Comparison of ENCODE assay signal across 7 mouse cellular contexts in genomic region chr6:124810566-124811402, GRCm38 (mm10). TPM values are rescaled to one million over a fixed set of nuclear protein-coding genes. Genes with fewer than 3 reads are reported as not detected.
DNase-seq lines count a peak whose midpoint lies in the region; ATAC-seq lines count a peak whose summit lies in the region.
"Not testable (repeated sequence)": the region's sequence is repeated elsewhere in the genome, so short reads cannot be mapped to it uniquely, and the experiment has no call there.

No protein-coding gene starts in this region.

- WGBS in embryonic facial prominence, embryonic 15.5 days, result 83% methylated on average over 11 of the region's 11 CpGs
- 84% methylated on average over 11 of the region's 11 CpGs for WGBS in heart, embryonic 12.5 days
- whole genome bisulfite sequencing in kidney, embryonic 15.5 days, result 84% methylated on average over 11 of the region's 11 CpGs
- 78% methylated on average over 11 of the region's 11 CpGs for WGBS in limb, embryonic 15.5 days
- WGBS in lung, embryonic 15.5 days, result 79% methylated on average over 11 of the region's 11 CpGs
- 80% methylated on average over 11 of the region's 11 CpGs for WGBS in stomach, embryonic 15.5 days

- H3K27ac ChIP-seq in embryonic facial prominence, embryonic 15.5 days (replicated peaks), result peak overlapping the region; percentile 88; the same call in 1 of the 2 replicates
- H3K27ac ChIP-seq in heart, embryonic 12.5 days (ENCODE audit: poor library complexity, severe bottlenecking); limb, embryonic 15.5 days; lung, embryonic 15.5 days: not testable (repeated sequence)
- H3K27ac ChIP-seq in kidney, embryonic 15.5 days, result peak overlapping the region; percentile 98
- peak overlapping the region; percentile 96; the same call in 1 of the 2 replicates for H3K27ac ChIP-seq in stomach, embryonic 15.5 days

- ATAC-seq in embryonic facial prominence, embryonic 15.5 days (ENCODE audit: insufficient number of reproducible peaks, low FRiP score, low TSS enrichment, low read depth); heart, embryonic 12.5 days (ENCODE audit: insufficient number of reproducible peaks, low FRiP score); kidney, embryonic 15.5 days (replicated peaks; ENCODE audit: low FRiP score); limb, embryonic 15.5 days (ENCODE audit: insufficient number of reproducible peaks, low FRiP score, low TSS enrichment, low read depth); lung, embryonic 15.5 days (ENCODE audit: borderline replicate concordance, extremely low read depth, low FRiP score, low TSS enrichment); stomach, embryonic 15.5 days (ENCODE audit: insufficient read depth, low FRiP score, low read depth): not testable (repeated sequence)

- H3K4me1 ChIP-seq in embryonic facial prominence, embryonic 15.5 days, result peaks cover 52% of the 10 kb centered on the region
- H3K4me1 ChIP-seq in heart, embryonic 12.5 days (replicated peaks), result peaks cover 69% of the 10 kb centered on the region
- H3K4me1 ChIP-seq in kidney, embryonic 15.5 days, result peaks cover 77% of the 10 kb centered on the region
- H3K4me1 ChIP-seq in limb, embryonic 15.5 days, result peaks cover 62% of the 10 kb centered on the region
- H3K4me1 ChIP-seq in lung, embryonic 15.5 days, result peaks cover 50% of the 10 kb centered on the region
- peaks cover 53% of the 10 kb centered on the region for H3K4me1 ChIP-seq in stomach, embryonic 15.5 days

- not testable (repeated sequence) for H3K27me3 ChIP-seq in embryonic facial prominence, embryonic 15.5 days; heart, embryonic 12.5 days (replicated peaks); kidney, embryonic 15.5 days; limb, embryonic 15.5 days; lung, embryonic 15.5 days; stomach, embryonic 15.5 days (replicated peaks)

- peak; percentile 28 for DNase-seq in cerebellum, adult 11 months

- not testable (repeated sequence) for H3K9me3 ChIP-seq in embryonic facial prominence, embryonic 15.5 days (replicated peaks); heart, embryonic 12.5 days (replicated peaks); kidney, embryonic 15.5 days (replicated peaks); limb, embryonic 15.5 days; lung, embryonic 15.5 days; stomach, embryonic 15.5 days

- not testable (repeated sequence) for H3K9ac ChIP-seq in embryonic facial prominence, embryonic 15.5 days; heart, embryonic 12.5 days; kidney, embryonic 15.5 days; limb, embryonic 15.5 days; lung, embryonic 15.5 days; stomach, embryonic 15.5 days

- H3K4me3 ChIP-seq in embryonic facial prominence, embryonic 15.5 days (replicated peaks); heart, embryonic 12.5 days; lung, embryonic 15.5 days; stomach, embryonic 15.5 days (replicated peaks): not testable (repeated sequence)
- H3K4me3 ChIP-seq in kidney, embryonic 15.5 days (replicated peaks), result 0 out of 2 replicates have a peak overlapping the region, but pooled peaks have one; percentile 70
- H3K4me3 ChIP-seq in limb, embryonic 15.5 days, result peak overlapping the region; percentile 61; the same call in 1 of the 2 replicates

- H3K4me2 ChIP-seq in embryonic facial prominence, embryonic 15.5 days (replicated peaks), result peak overlapping the region; percentile 76; the same call in 1 of the 2 replicates
- peak overlapping the region; percentile 84; the same call in 1 of the 2 replicates for H3K4me2 ChIP-seq in heart, embryonic 12.5 days
- peak overlapping the region; percentile 96 for H3K4me2 ChIP-seq in kidney, embryonic 15.5 days
- H3K4me2 ChIP-seq in limb, embryonic 15.5 days; stomach, embryonic 15.5 days: not testable (repeated sequence)
- peak overlapping the region; percentile 86; the same call in 1 of the 2 replicates for H3K4me2 ChIP-seq in lung, embryonic 15.5 days

- peaks cover 31% of the 10 kb centered on the region for H3K36me3 ChIP-seq in embryonic facial prominence, embryonic 15.5 days
- H3K36me3 ChIP-seq in heart, embryonic 12.5 days, result peaks cover 38% of the 10 kb centered on the region
- peaks cover 24% of the 10 kb centered on the region for H3K36me3 ChIP-seq in kidney, embryonic 15.5 days
- H3K36me3 ChIP-seq in limb, embryonic 15.5 days, result peaks cover 34% of the 10 kb centered on the region
- H3K36me3 ChIP-seq in lung, embryonic 15.5 days, result peaks cover 19% of the 10 kb centered on the region
- H3K36me3 ChIP-seq in stomach, embryonic 15.5 days, result peaks cover 16% of the 10 kb centered on the region

RNA-seq across cellular contexts. Expression of gene Spsb2, which starts 2.3 kb away (rescaled TPM):
- 16.4 and 17.5 TPM in 2 replicates for polyA plus RNA-seq in embryonic facial prominence, embryonic 15.5 days (2015; fragmentation: Nextera tagmentation; extraction: Ambion mirVana)
- 8.7 and 9.1 TPM in 2 replicates for polyA plus RNA-seq in heart, embryonic 12.5 days (2016; fragmentation: Nextera tagmentation; extraction: Ambion mirVana)
- polyA plus RNA-seq in kidney, embryonic 15.5 days (2015; fragmentation: Nextera tagmentation; extraction: Ambion mirVana), result 15.3 and 18.2 TPM in 2 replicates
- polyA plus RNA-seq in limb, embryonic 15.5 days (2015; fragmentation: Nextera tagmentation; extraction: Ambion mirVana), result 14.1 and 15.5 TPM in 2 replicates
- polyA plus RNA-seq in lung, embryonic 15.5 days (2015; fragmentation: Nextera tagmentation; extraction: Ambion mirVana), result 11.6 and 12.7 TPM in 2 replicates
- polyA plus RNA-seq in stomach, embryonic 15.5 days (2015; fragmentation: Nextera tagmentation; extraction: Ambion mirVana), result 11.7 and 12.7 TPM in 2 replicates

RNA-seq across cellular contexts. Expression of gene Tpi1, which starts 3.3 kb away (rescaled TPM):
- 779 and 809 TPM in 2 replicates for polyA plus RNA-seq in embryonic facial prominence, embryonic 15.5 days (2015; fragmentation: Nextera tagmentation; extraction: Ambion mirVana)
- polyA plus RNA-seq in heart, embryonic 12.5 days (2016; fragmentation: Nextera tagmentation; extraction: Ambion mirVana), result 1,356 and 1,406 TPM in 2 replicates
- polyA plus RNA-seq in kidney, embryonic 15.5 days (2015; fragmentation: Nextera tagmentation; extraction: Ambion mirVana), result 717 and 755 TPM in 2 replicates
- 940 and 1,131 TPM in 2 replicates for polyA plus RNA-seq in limb, embryonic 15.5 days (2015; fragmentation: Nextera tagmentation; extraction: Ambion mirVana)
- polyA plus RNA-seq in lung, embryonic 15.5 days (2015; fragmentation: Nextera tagmentation; extraction: Ambion mirVana), result 712 and 746 TPM in 2 replicates
- polyA plus RNA-seq in stomach, embryonic 15.5 days (2015; fragmentation: Nextera tagmentation; extraction: Ambion mirVana), result 890 and 914 TPM in 2 replicates

RNA-seq across cellular contexts. Expression of gene Usp5, which starts 18.5 kb away (rescaled TPM):
- 140 and 141 TPM in 2 replicates for polyA plus RNA-seq in embryonic facial prominence, embryonic 15.5 days (2015; fragmentation: Nextera tagmentation; extraction: Ambion mirVana)
- 119 and 121 TPM in 2 replicates for polyA plus RNA-seq in heart, embryonic 12.5 days (2016; fragmentation: Nextera tagmentation; extraction: Ambion mirVana)
- 149 and 175 TPM in 2 replicates for polyA plus RNA-seq in kidney, embryonic 15.5 days (2015; fragmentation: Nextera tagmentation; extraction: Ambion mirVana)
- polyA plus RNA-seq in limb, embryonic 15.5 days (2015; fragmentation: Nextera tagmentation; extraction: Ambion mirVana), result 134 and 136 TPM in 2 replicates
- polyA plus RNA-seq in lung, embryonic 15.5 days (2015; fragmentation: Nextera tagmentation; extraction: Ambion mirVana), result 149 and 152 TPM in 2 replicates
- polyA plus RNA-seq in stomach, embryonic 15.5 days (2015; fragmentation: Nextera tagmentation; extraction: Ambion mirVana), result 116 and 125 TPM in 2 replicates

RNA-seq across cellular contexts. Expression of gene Cdca3, which starts 18.6 kb away (rescaled TPM):
- polyA plus RNA-seq in embryonic facial prominence, embryonic 15.5 days (2015; fragmentation: Nextera tagmentation; extraction: Ambion mirVana), result 128 and 138 TPM in 2 replicates
- 105 and 121 TPM in 2 replicates for polyA plus RNA-seq in heart, embryonic 12.5 days (2016; fragmentation: Nextera tagmentation; extraction: Ambion mirVana)
- 178 and 185 TPM in 2 replicates for polyA plus RNA-seq in kidney, embryonic 15.5 days (2015; fragmentation: Nextera tagmentation; extraction: Ambion mirVana)
- 124 and 141 TPM in 2 replicates for polyA plus RNA-seq in limb, embryonic 15.5 days (2015; fragmentation: Nextera tagmentation; extraction: Ambion mirVana)
- 188 and 197 TPM in 2 replicates for polyA plus RNA-seq in lung, embryonic 15.5 days (2015; fragmentation: Nextera tagmentation; extraction: Ambion mirVana)
- 141 and 159 TPM in 2 replicates for polyA plus RNA-seq in stomach, embryonic 15.5 days (2015; fragmentation: Nextera tagmentation; extraction: Ambion mirVana)

RNA-seq across cellular contexts. Expression of gene Gnb3, which starts 29.3 kb away (rescaled TPM):
- polyA plus RNA-seq in embryonic facial prominence, embryonic 15.5 days (2015; fragmentation: Nextera tagmentation; extraction: Ambion mirVana), result 2.0 and 2.1 TPM in 2 replicates
- 6.4 and 7.8 TPM in 2 replicates for polyA plus RNA-seq in heart, embryonic 12.5 days (2016; fragmentation: Nextera tagmentation; extraction: Ambion mirVana)
- 1.1 and 2.9 TPM in 2 replicates for polyA plus RNA-seq in kidney, embryonic 15.5 days (2015; fragmentation: Nextera tagmentation; extraction: Ambion mirVana)
- polyA plus RNA-seq in limb, embryonic 15.5 days (2015; fragmentation: Nextera tagmentation; extraction: Ambion mirVana), result 0.96 and 3.2 TPM in 2 replicates
- 0.38 and 1.1 TPM in 2 replicates for polyA plus RNA-seq in lung, embryonic 15.5 days (2015; fragmentation: Nextera tagmentation; extraction: Ambion mirVana)
- 0.97 and 1.1 TPM in 2 replicates for polyA plus RNA-seq in stomach, embryonic 15.5 days (2015; fragmentation: Nextera tagmentation; extraction: Ambion mirVana)
